Mouse (Mus musculus): ENCODE measurements around the gene Golga2.

DNA sequence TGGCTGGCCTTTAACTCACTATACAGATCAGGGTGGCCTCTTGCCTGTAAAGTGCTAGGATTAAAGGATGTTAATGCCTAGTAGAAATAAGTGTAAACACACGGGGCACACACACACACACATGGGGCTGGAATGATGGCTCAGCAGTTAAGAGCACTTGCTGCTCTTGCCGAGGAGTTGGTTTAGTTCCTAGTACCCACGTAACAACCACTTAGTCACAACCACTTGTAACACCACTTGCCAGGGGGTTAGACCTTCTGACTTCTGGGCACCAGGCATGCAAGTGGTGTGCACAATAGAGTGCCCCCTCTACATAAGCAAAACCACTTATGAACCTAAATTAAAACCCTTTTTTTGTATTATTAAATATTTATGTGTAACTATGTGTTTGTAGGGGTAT is 3.2 kb upstream of the Golga2 start:
- no peak for TF ChIP-seq CTCF (IDR thresholded peaks at IDR 0.05; ENCODE audit: control insufficient read depth, insufficient read depth, insufficient read length)
- TF ChIP-seq USF1 (IDR thresholded peaks at IDR 0.05; ENCODE audit: low read depth) = no peak

Measured in C2C12 (cell line).